Mouse (Mus musculus) stomach, postnatal 0 days (tissue): Measurements from ENCODE around the gene Zmiz1. TPM values are rescaled to one million over a fixed set of nuclear protein-coding genes. Genes with fewer than 3 reads are reported as not detected.

Experiments
- ATAC-seq: fragments of 200-750 bp; cut with Nextera tagmentation; 2 replicates; pipeline ENCODE4 v1.8.0; 2017; ENCODE audit not compliant: low FRiP score, low TSS enrichment
- DNase-seq: peaks from one replicate; pipeline ENCODE4 v3.0.0-alpha.2; 2016; ENCODE audit warnings: low spot score
- H3K27ac ChIP-seq: fragments of 300-500 bp; sonication (generic); replicated peaks from 2 replicates; pipeline ENCODE4 v1.5.1; 2014; ENCODE audit warnings: mild to moderate bottlenecking, control low read depth
- H3K27me3 ChIP-seq: fragments of 300-500 bp; sonication (generic); 2 replicates; pipeline ENCODE4 v1.6.1; 2014; ENCODE audit warnings: low read length; ENCODE audit not compliant: control insufficient read depth, insufficient read depth
- H3K36me3 ChIP-seq: fragments of 300-500 bp; sonication (generic); 2 replicates; pipeline ENCODE4 v1.6.1; 2014; ENCODE audit warnings: low read length, mixed read lengths; ENCODE audit not compliant: control insufficient read depth, insufficient read depth
- H3K4me1 ChIP-seq: fragments of 300-500 bp; sonication (generic); replicated peaks from 2 replicates; pipeline ENCODE4 v1.6.1; 2014; ENCODE audit warnings: antibody characterized with exemption; ENCODE audit not compliant: control insufficient read depth, insufficient read depth
- H3K4me2 ChIP-seq: fragments of 300-500 bp; sonication (generic); replicated peaks from 2 replicates; pipeline ENCODE4 v1.6.1; 2014; ENCODE audit warnings: low read depth, mild to moderate bottlenecking, control low read depth, moderate library complexity
- H3K4me3 ChIP-seq: fragments of 300-500 bp; sonication (generic); 2 replicates; pipeline ENCODE4 v1.5.1; 2014; ENCODE audit warnings: low read depth, low read length, control low read depth
- H3K9ac ChIP-seq: fragments of 300-500 bp; sonication (generic); 2 replicates; pipeline ENCODE4 v1.6.1; 2014; ENCODE audit warnings: mild to moderate bottlenecking, low read length, control low read depth, mixed read lengths
- H3K9me3 ChIP-seq: fragments of 300-500 bp; sonication (generic); 2 replicates; pipeline ENCODE4 v1.6.1; 2016; ENCODE audit warnings: low read length; ENCODE audit not compliant: control insufficient read depth
- CTCF ChIP-seq: IDR thresholded peaks from 2 replicates; pipeline ENCODE4 v1.5.1; 2016; ENCODE audit warnings: antibody characterized with exemption, low read depth, mild to moderate bottlenecking, moderate library complexity
- EP300 ChIP-seq: optimal IDR thresholded peaks from 2 replicates; pipeline ENCODE3; 2016; ENCODE audit warnings: antibody characterized with exemption
- WGBS: fragments of 180-500 bp; shearing (Covaris S2); extraction: QIAGEN DNeasy Blood & Tissue Kit; methylation state at CpG from one replicate; pipeline ENCODE4 v1.1.7; 2014; 5-methylcytosine and 5-hydroxymethylcytosine counted together
- polyA plus RNA-seq: library from polyadenylated mRNA; unstranded; fragments of >200 nt; fragmentation: Nextera tagmentation; extraction: Ambion mirVana; gene quantifications from 2 replicates; pipeline ENCODE4 v1.2.1, GENCODE M21; 2015

Gene Zmiz1
- polyA plus RNA-seq = 13.0 and 13.8 TPM in 2 replicates

DNA sequence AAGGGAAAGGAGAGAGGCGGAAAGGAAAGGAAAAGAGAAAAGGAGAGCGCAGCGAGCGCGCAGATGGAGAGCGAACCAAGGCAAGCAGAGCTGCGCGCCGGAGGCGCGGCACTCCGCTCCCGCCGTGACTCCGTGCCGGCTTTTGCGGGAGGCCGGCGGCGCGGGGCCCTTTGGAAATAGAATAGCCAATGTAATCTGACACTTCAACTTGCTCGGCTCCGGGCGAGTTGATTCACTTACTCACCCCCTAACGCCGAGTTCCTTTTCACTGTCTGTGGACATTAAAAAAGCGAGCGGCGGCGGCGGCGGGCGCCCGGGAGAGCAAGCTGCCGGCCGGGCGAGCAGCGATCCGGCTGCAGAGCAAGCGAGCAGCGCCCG is at the start of gene Zmiz1:
Zmiz1 (plus strand) TSS at position 170 of the 378 bp plus-strand sequence.
- no peaks in the 10 kb centered on the region for H3K9me3 ChIP-seq
- H3K27ac ChIP-seq = peak within 1 kb of the TSS; percentile 99
- peak within 1 kb of the TSS; percentile 96 for H3K9ac ChIP-seq
- H3K27me3 ChIP-seq = no peaks in the 10 kb centered on the region
- WGBS = under 1% methylated on average over 34 of the region's 42 CpGs
- H3K4me1 ChIP-seq = peaks cover 23% of the 10 kb centered on the region
- peak; percentile 92 for DNase-seq
- TF ChIP-seq CTCF (no peak), EP300 (no peak)
- H3K4me3 ChIP-seq = peak within 1 kb of the TSS; percentile 95
- ATAC-seq = peak; percentile 58
- H3K36me3 ChIP-seq = no peaks in the 10 kb centered on the region
- H3K4me2 ChIP-seq = peak within 1 kb of the TSS; percentile 81

DNA sequence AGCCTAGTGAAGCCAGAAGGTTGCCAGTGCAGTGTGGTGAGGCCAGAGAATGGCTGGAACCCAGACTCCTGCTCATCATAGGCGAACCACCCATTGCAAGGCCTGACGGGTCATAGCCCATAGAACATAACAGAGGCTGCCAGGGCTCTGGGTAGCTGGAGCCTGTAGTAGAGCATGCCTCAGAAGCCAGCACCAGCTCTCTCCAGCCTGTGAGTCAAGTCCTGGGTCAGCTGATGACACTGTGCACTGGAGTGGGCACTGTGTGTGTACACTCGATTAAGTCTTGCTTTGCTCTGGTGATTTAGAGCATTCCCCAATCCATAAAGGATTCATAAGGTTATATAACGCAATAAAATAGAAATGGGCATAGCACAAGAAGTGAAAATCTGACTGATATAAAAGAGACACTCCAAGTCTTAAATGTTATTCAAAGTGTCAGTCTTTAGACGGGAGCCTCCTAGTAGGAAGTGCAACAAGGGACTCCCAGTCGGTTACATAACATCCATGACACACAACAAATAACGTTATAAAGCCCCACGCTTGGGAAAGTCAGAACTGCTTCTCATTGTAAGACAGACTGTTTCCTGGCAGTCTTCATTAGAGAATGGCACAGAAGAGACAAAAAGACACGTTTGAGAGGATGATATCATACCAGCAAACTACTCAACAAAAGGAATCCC is 47.0 kb upstream of the Zmiz1 start:
- 76% methylated on average over 9 of the region's 9 CpGs for WGBS
- H3K4me2 ChIP-seq = no peak overlapping the region
- ATAC-seq (no peak), DNase-seq (no peak)
- no peak overlapping the region for H3K27ac ChIP-seq
- no peak overlapping the region for H3K9ac ChIP-seq
- H3K27me3 ChIP-seq = no peaks in the 10 kb centered on the region
- H3K4me1 ChIP-seq = no peaks in the 10 kb centered on the region
- no peaks in the 10 kb centered on the region for H3K9me3 ChIP-seq
- no peak for TF ChIP-seq EP300
- no peak for TF ChIP-seq CTCF
- no peaks in the 10 kb centered on the region for H3K36me3 ChIP-seq
- no peak overlapping the region for H3K4me3 ChIP-seq

DNA sequence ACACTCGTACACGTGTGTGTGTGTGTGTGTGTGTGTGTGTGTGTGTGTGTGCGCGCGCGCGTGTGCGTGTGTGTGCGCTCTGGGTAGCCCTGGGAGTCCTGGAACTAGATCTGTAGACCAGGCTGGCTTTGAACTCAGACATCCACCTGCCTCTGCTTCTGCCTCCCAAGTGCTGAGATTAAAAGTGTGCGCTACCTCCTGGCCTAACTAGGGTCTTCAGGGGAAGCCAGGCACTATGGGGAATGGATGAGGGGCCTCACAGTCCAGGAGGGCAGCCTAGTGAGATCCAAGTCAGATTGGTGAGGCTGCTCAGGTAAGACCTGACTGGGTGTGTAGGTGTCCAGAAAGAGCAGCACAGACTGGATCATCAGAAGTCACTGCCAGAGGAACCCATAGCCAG is 46.2 kb upstream of the Zmiz1 start:
- Histone ChIP-seq H3K27me3 (no peaks in the 10 kb centered on the region), H3K4me2 (no peak overlapping the region), H3K9ac (no peak overlapping the region), H3K4me3 (no peak overlapping the region), H3K4me1 (no peaks in the 10 kb centered on the region), H3K9me3 (no peaks in the 10 kb centered on the region), H3K36me3 (no peaks in the 10 kb centered on the region), H3K27ac (no peak overlapping the region)
- DNase-seq (no peak), ATAC-seq (no peak)
- WGBS = 95% methylated on average over 10 of the region's 10 CpGs
- no peak for TF ChIP-seq CTCF
- TF ChIP-seq EP300 = no peak

DNA sequence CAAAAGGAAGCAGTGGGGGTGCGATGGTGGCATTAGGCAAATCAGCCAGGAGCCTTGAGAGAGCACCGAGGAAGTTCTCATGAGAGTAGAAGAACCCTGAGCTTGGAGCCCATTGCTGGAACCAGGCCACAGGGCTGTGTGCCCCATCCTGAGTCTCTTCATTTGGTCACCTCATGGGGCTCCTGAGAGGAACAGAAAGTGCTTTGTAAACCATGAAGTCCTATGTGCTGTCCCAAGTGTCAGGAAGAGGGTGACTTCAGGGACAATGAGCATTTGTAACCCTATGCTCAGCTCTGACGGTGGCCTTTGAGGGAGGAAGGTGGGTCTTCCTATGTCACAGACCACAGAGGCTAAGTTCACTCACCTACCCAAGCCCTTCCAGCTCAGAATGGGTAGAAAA is 45.5 kb upstream of the Zmiz1 start:
- no peak overlapping the region for H3K27ac ChIP-seq
- TF ChIP-seq CTCF (no peak), EP300 (no peak)
- H3K36me3 ChIP-seq = no peaks in the 10 kb centered on the region
- H3K4me2 ChIP-seq = no peak overlapping the region
- H3K9ac ChIP-seq = no peak overlapping the region
- H3K9me3 ChIP-seq = no peaks in the 10 kb centered on the region
- H3K4me1 ChIP-seq = no peaks in the 10 kb centered on the region
- 72% methylated on average over 3 of the region's 3 CpGs for WGBS
- H3K4me3 ChIP-seq = no peak overlapping the region
- no peak for ATAC-seq
- no peak for DNase-seq
- H3K27me3 ChIP-seq = no peaks in the 10 kb centered on the region

DNA sequence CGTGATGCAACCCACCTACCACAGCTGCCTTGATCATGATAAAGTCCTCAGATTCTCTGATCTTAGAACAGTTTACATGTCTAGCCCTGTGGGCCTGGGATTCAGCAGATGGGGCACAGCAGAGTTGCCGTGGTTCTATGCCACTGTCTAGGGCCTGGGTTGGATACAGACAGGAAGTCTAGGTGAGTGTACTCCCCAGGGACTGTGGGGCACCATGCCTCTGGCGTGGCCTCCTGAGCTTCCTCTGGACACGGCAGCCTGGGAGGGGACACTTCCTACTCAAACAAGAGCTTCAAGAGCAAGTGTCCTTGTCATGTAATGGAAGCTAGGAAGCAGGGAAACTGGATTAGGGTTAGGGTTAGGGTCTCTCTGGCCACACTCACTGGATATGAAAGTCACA is 44.9 kb upstream of the Zmiz1 start:
- 69% methylated on average over 4 of the region's 4 CpGs for WGBS
- no peaks in the 10 kb centered on the region for H3K27me3 ChIP-seq
- no peak overlapping the region for H3K9ac ChIP-seq
- TF ChIP-seq EP300 (no peak), CTCF (no peak)
- H3K4me3 ChIP-seq = no peak overlapping the region
- DNase-seq (no peak), ATAC-seq (no peak)
- no peaks in the 10 kb centered on the region for H3K4me1 ChIP-seq
- H3K36me3 ChIP-seq = no peaks in the 10 kb centered on the region
- no peak overlapping the region for H3K4me2 ChIP-seq
- H3K27ac ChIP-seq = no peak overlapping the region
- no peaks in the 10 kb centered on the region for H3K9me3 ChIP-seq

DNA sequence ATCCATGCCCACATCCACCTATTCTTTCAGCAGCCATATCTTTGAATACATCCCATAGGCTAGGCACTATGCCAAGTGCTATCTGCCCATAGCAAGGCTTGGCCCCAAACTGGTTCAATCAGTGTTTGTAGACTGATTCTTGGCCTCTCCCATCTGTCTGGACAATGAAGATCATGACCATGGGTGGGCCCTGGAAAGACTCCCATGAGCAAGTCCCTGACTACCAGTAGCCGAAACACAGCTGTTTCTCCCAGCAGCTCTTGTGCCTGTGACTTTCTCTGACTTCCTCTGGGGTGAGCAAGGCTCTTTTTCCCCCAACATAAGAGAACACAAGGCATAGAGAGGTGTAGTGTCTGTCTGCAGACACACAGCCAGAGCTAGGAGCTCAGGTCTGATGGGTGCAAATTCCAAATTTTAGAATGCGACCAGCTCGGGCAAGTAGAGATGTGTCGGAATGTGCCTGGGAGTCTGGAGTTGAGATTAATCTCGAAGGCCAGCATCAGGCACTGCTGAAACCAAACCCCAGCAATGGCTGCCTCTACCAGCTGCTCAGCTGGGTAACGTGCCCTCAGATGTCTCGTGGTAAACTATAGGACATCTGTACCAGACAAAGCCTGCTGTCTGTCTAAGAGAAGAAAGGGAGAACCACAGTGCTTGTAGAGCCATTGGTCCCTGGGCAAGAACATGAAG is 38.8 kb upstream of the Zmiz1 start:
- peak; percentile 45 for DNase-seq
- 72% methylated on average over 7 of the region's 7 CpGs for WGBS
- no peak overlapping the region for H3K9ac ChIP-seq
- H3K36me3 ChIP-seq = no peaks in the 10 kb centered on the region
- no peak for ATAC-seq
- H3K9me3 ChIP-seq = no peaks in the 10 kb centered on the region
- no peak overlapping the region; the same call in 1 of the 2 replicates for H3K27ac ChIP-seq
- TF ChIP-seq CTCF (no peak), EP300 (no peak)
- peaks cover 14% of the 10 kb centered on the region for H3K4me1 ChIP-seq
- no peak overlapping the region for H3K4me2 ChIP-seq
- H3K27me3 ChIP-seq = no peaks in the 10 kb centered on the region
- H3K4me3 ChIP-seq = no peak overlapping the region
